11 mouse cellular contexts compared by ENCODE assay signal in genomic region chr5:139391309-139391990, GRCm38 (mm10). TPM values are rescaled to one million over a fixed set of nuclear protein-coding genes. Genes with fewer than 3 reads are reported as not detected.
DNase-seq lines count a peak whose midpoint lies in the region; ATAC-seq and TF ChIP-seq lines count a peak whose summit lies in the region.
"Had no signal": no experiment of that assay in that cellular context is flagged by ENCODE, and none has a peak within 500 bp of the region (broad histone marks: within the 10 kb centered on the region; RNA-seq: fewer than 3 reads in every experiment).

No protein-coding gene starts in this region.

- H3K9ac ChIP-seq in heart, embryonic 15.5 days: no peak overlapping the region
- H3K9ac ChIP-seq in liver, embryonic 15.5 days: peak overlapping the region; percentile 89
- H3K9ac ChIP-seq: midbrain, embryonic 12.5 days had no signal

- TF ChIP-seq CTCF in lung, adult 2 months (IDR thresholded peaks at IDR 0.05; ENCODE audit: insufficient read depth, low read length): no peak

- no peaks in the 10 kb centered on the region; the same call in 1 of the 2 replicates for H3K27me3 ChIP-seq in erythroblast, embryonic 14.5 days (ENCODE audit: control insufficient read depth)
- no peaks in the 10 kb centered on the region for H3K27me3 ChIP-seq in heart, embryonic 15.5 days
- H3K27me3 ChIP-seq in liver, embryonic 15.5 days: no peaks in the 10 kb centered on the region
- H3K27me3 ChIP-seq: midbrain, embryonic 12.5 days had no signal

- ATAC-seq in erythroblast, adult 5-6 weeks (replicated peaks; ENCODE audit: low FRiP score, poor library complexity, severe bottlenecking): no peak
- ATAC-seq in heart, embryonic 15.5 days (replicated peaks; ENCODE audit: insufficient number of reproducible peaks, insufficient read depth, low FRiP score, low read depth): no peak
- ATAC-seq in liver, embryonic 15.5 days (ENCODE audit: insufficient read depth): no peak

- H3K4me1 ChIP-seq in erythroblast, embryonic 14.5 days (ENCODE audit: control insufficient read depth): peaks cover 94% of the 10 kb centered on the region
- peaks cover 42% of the 10 kb centered on the region for H3K4me1 ChIP-seq in lung, adult 2 months (ENCODE audit: control insufficient read depth, insufficient read depth, low read length)
- peaks cover 46% of the 10 kb centered on the region for H3K4me1 ChIP-seq in heart, embryonic 15.5 days (replicated peaks)
- H3K4me1 ChIP-seq in liver, embryonic 15.5 days (replicated peaks): peaks cover 94% of the 10 kb centered on the region

- peak; percentile 10; the same call in 1 of the 2 replicates for TF ChIP-seq POLR2A in lung, adult 2 months (IDR thresholded peaks at IDR 0.05; ENCODE audit: borderline replicate concordance, extremely low read depth, low read depth, low read length)

- H3K9me3 ChIP-seq in erythroblast, embryonic 14.5 days (ENCODE audit: control insufficient read depth, low read length): no peaks in the 10 kb centered on the region
- H3K9me3 ChIP-seq in heart, embryonic 15.5 days (replicated peaks): no peaks in the 10 kb centered on the region
- H3K9me3 ChIP-seq in liver, embryonic 15.5 days (replicated peaks): no peaks in the 10 kb centered on the region
- H3K9me3 ChIP-seq: midbrain, embryonic 12.5 days had no signal

- peaks cover 96% of the 10 kb centered on the region for H3K36me3 ChIP-seq in erythroblast, embryonic 14.5 days (ENCODE audit: control insufficient read depth)
- H3K36me3 ChIP-seq in heart, embryonic 15.5 days: peaks cover 21% of the 10 kb centered on the region
- peaks cover 61% of the 10 kb centered on the region for H3K36me3 ChIP-seq in liver, embryonic 15.5 days (replicated peaks)
- H3K36me3 ChIP-seq: midbrain, embryonic 12.5 days had no signal

- peak overlapping the region; percentile 77 for H3K4me3 ChIP-seq in erythroblast, embryonic 14.5 days (replicated peaks)
- H3K4me3 ChIP-seq in lung, adult 2 months (replicated peaks; ENCODE audit: extremely low read depth, low read depth, low read length): no peak overlapping the region
- H3K4me3 ChIP-seq in heart, embryonic 15.5 days: no peak overlapping the region
- H3K4me3 ChIP-seq in liver, embryonic 15.5 days (replicated peaks): peak overlapping the region; percentile 68
- H3K4me3 ChIP-seq: midbrain, embryonic 12.5 days had no signal

- DNase-seq in lung, adult 2 months: no peak
- no peak for DNase-seq in lung, postnatal 25 days (ENCODE audit: low spot score)
- no peak for DNase-seq in embryo, embryonic 11 days
- DNase-seq in retina, embryonic 14.5 days (ENCODE audit: low spot score): no peak
- DNase-seq: right cerebral cortex, postnatal 14 days had no signal

- H3K4me2 ChIP-seq in heart, embryonic 15.5 days: no peak overlapping the region
- peak overlapping the region; percentile 87 for H3K4me2 ChIP-seq in liver, embryonic 15.5 days
- H3K4me2 ChIP-seq: midbrain, embryonic 12.5 days had no signal

- H3K27ac ChIP-seq in heart, embryonic 15.5 days: 0 out of 2 replicates have a peak overlapping the region, but pooled peaks have one; percentile 20
- H3K27ac ChIP-seq in liver, embryonic 15.5 days (replicated peaks): peak overlapping the region; percentile 100
- H3K27ac ChIP-seq: midbrain, embryonic 12.5 days had no signal

- WGBS in lung, adult 2 months: 47% methylated on average over 11 of the region's 11 CpGs
- WGBS in heart, embryonic 15.5 days: 68% methylated on average over 11 of the region's 11 CpGs
- WGBS in liver, embryonic 15.5 days (ENCODE audit: insufficient replicate concordance): 76% methylated on average over 11 of the region's 11 CpGs

RNA-seq across cellular contexts. Expression of gene C130050O18Rik, which starts 13.6 kb away (rescaled TPM):
- polyA plus RNA-seq in erythroblast, embryonic 14.5 days (2012): not detected in 2 replicates
- 1.9 and 2.1 TPM in 2 replicates for total RNA-seq in erythroblast, adult 5-6 weeks (2015; ENCODE audit: low replicate concordance)
- 2.9 and 4.3 TPM in 2 replicates for total RNA-seq in erythroblast, adult 5-6 weeks (2017; ENCODE audit: low replicate concordance)
- polyA plus RNA-seq in lung, adult 2 months (2012; rRNA removed): 7.2 and 9.0 TPM in 2 replicates
- 0.63 and 0.76 TPM in 2 replicates for polyA plus RNA-seq in heart, embryonic 15.5 days (2015; fragmentation: Nextera tagmentation; extraction: Ambion mirVana)
- 1.9 and 2.4 TPM in 2 replicates for polyA plus RNA-seq in liver, embryonic 15.5 days (2015; fragmentation: Nextera tagmentation; extraction: Ambion mirVana)

RNA-seq across cellular contexts. Expression of gene Gpr146, which starts 14.0 kb away (rescaled TPM):
- 8.1 and 9.7 TPM in 2 replicates for polyA plus RNA-seq in erythroblast, embryonic 14.5 days (2012)
- total RNA-seq in erythroblast, adult 5-6 weeks (2015; ENCODE audit: low replicate concordance): 27.3 and 37.2 TPM in 2 replicates
- 49.4 and 58.3 TPM in 2 replicates for total RNA-seq in erythroblast, adult 5-6 weeks (2017; ENCODE audit: low replicate concordance)
- 75.7 and 93.4 TPM in 2 replicates for polyA plus RNA-seq in lung, adult 2 months (2012; rRNA removed)
- polyA plus RNA-seq in heart, embryonic 15.5 days (2015; fragmentation: Nextera tagmentation; extraction: Ambion mirVana): 14.0 and 14.7 TPM in 2 replicates
- polyA plus RNA-seq in liver, embryonic 15.5 days (2015; fragmentation: Nextera tagmentation; extraction: Ambion mirVana): 25.0 and 26.4 TPM in 2 replicates

RNA-seq across cellular contexts. Expression of gene Gper1, which starts 31.5 kb away (rescaled TPM):
- polyA plus RNA-seq in erythroblast, embryonic 14.5 days (2012): not detected in 2 replicates
- total RNA-seq in erythroblast, adult 5-6 weeks (2015; ENCODE audit: low replicate concordance): not detected in 2 replicates
- not detected in 2 replicates for total RNA-seq in erythroblast, adult 5-6 weeks (2017; ENCODE audit: low replicate concordance)
- polyA plus RNA-seq in lung, adult 2 months (2012; rRNA removed): 2.7 and 3.3 TPM in 2 replicates
- polyA plus RNA-seq in heart, embryonic 15.5 days (2015; fragmentation: Nextera tagmentation; extraction: Ambion mirVana): 1.5 and 5.4 TPM in 2 replicates
- 0.10 and 0.14 TPM in 2 replicates for polyA plus RNA-seq in liver, embryonic 15.5 days (2015; fragmentation: Nextera tagmentation; extraction: Ambion mirVana)

RNA-seq across cellular contexts. Expression of gene Cyp2w1, which starts 39.0 kb away (rescaled TPM):
- polyA plus RNA-seq in erythroblast, embryonic 14.5 days (2012): 0.02 and 0.06 TPM in 2 replicates
- total RNA-seq in erythroblast, adult 5-6 weeks (2015; ENCODE audit: low replicate concordance): not detected in 2 replicates
- not detected in 2 replicates for total RNA-seq in erythroblast, adult 5-6 weeks (2017; ENCODE audit: low replicate concordance)
- 0.33 TPM in 1 of 2 replicates, not detected in the other for polyA plus RNA-seq in lung, adult 2 months (2012; rRNA removed)
- 0.47 TPM in 1 of 2 replicates, not detected in the other for polyA plus RNA-seq in heart, embryonic 15.5 days (2015; fragmentation: Nextera tagmentation; extraction: Ambion mirVana)
- not detected in 2 replicates for polyA plus RNA-seq in liver, embryonic 15.5 days (2015; fragmentation: Nextera tagmentation; extraction: Ambion mirVana)
- polyA plus RNA-seq: C2C12 had no signal

RNA-seq across cellular contexts. Expression of gene Cox19, which starts 40.2 kb away (rescaled TPM):
- polyA plus RNA-seq in erythroblast, embryonic 14.5 days (2012): 5.5 and 10.5 TPM in 2 replicates
- total RNA-seq in erythroblast, adult 5-6 weeks (2015; ENCODE audit: low replicate concordance): 4.2 and 6.5 TPM in 2 replicates
- 7.7 and 8.8 TPM in 2 replicates for total RNA-seq in erythroblast, adult 5-6 weeks (2017; ENCODE audit: low replicate concordance)
- 51.7 and 61.9 TPM in 2 replicates for polyA plus RNA-seq in lung, adult 2 months (2012; rRNA removed)
- polyA plus RNA-seq in heart, embryonic 15.5 days (2015; fragmentation: Nextera tagmentation; extraction: Ambion mirVana): 69.7 and 77.3 TPM in 2 replicates
- 44.3 and 49.3 TPM in 2 replicates for polyA plus RNA-seq in liver, embryonic 15.5 days (2015; fragmentation: Nextera tagmentation; extraction: Ambion mirVana)

Comparison
In these comparisons a context has a peak if more than half of its experiments do, and no peak if none do; other contexts are left out.
1. H3K4me3 ChIP-seq: peak in erythroblast, embryonic 14.5 days (single experiment) and liver, embryonic 15.5 days (single experiment); none in lung, adult 2 months (single experiment) and heart, embryonic 15.5 days (single experiment).